Mouse (Mus musculus) ES-Bruce4 (cell line): ENCODE results near the gene Gm11060. TPM values are rescaled to one million over a fixed set of nuclear protein-coding genes. Genes with fewer than 3 reads are reported as not detected.

ENCODE experiments used
- H3K27ac ChIP-seq: 2 replicates; pipeline ENCODE4 v1.5.1; 2012; ENCODE audit warnings: low read length, inconsistent platforms; ENCODE audit not compliant: insufficient read depth
- H3K27me3 ChIP-seq: 2 replicates; pipeline ENCODE4 v1.6.1; 2012; ENCODE audit warnings: mild to moderate bottlenecking, low read length, inconsistent platforms; ENCODE audit not compliant: control insufficient read depth, poor library complexity, insufficient read depth, severe bottlenecking
- H3K36me3 ChIP-seq: 2 replicates; pipeline ENCODE4 v1.6.1; 2012; ENCODE audit warnings: inconsistent platforms, mild to moderate bottlenecking, low read length, moderate library complexity; ENCODE audit not compliant: control insufficient read depth, poor library complexity, insufficient read depth, severe bottlenecking
- H3K4me1 ChIP-seq: one replicate; pipeline ENCODE4 v1.8.1; 2011; ENCODE audit warnings: low read length; ENCODE audit not compliant: control insufficient read depth, insufficient read depth
- H3K4me3 ChIP-seq: 2 replicates; pipeline ENCODE4 v1.5.1; 2011; ENCODE audit warnings: low read depth, mild to moderate bottlenecking, low read length
- H3K9ac ChIP-seq: 2 replicates; pipeline ENCODE4 v1.6.1; 2012; ENCODE audit warnings: low read depth, mild to moderate bottlenecking, inconsistent platforms; ENCODE audit not compliant: poor library complexity, severe bottlenecking
- H3K9me3 ChIP-seq: replicated peaks from 2 replicates; pipeline ENCODE4 v1.6.1; 2012; ENCODE audit warnings: mild to moderate bottlenecking, low read length, inconsistent platforms; ENCODE audit not compliant: control insufficient read depth, poor library complexity, insufficient read depth, severe bottlenecking
- CTCF ChIP-seq: IDR thresholded peaks from one replicate; pipeline ENCODE4 v1.8.1; 2011; ENCODE audit warnings: low read depth, low read length
- EP300 ChIP-seq: IDR thresholded peaks from 2 replicates; pipeline ENCODE4 v1.6.1; 2011; ENCODE audit warnings: low read depth, low read length; ENCODE audit not compliant: insufficient read depth
- POLR2A ChIP-seq: IDR thresholded peaks from one replicate; pipeline ENCODE4 v1.8.1; 2011; ENCODE audit warnings: low read length; ENCODE audit not compliant: insufficient read depth
- polyA plus RNA-seq: library from polyadenylated mRNA; stranded (reverse); fragments of >200 nt; gene quantifications from 2 replicates; pipeline ENCODE4 v1.2.4, GENCODE M21; 2011; ENCODE audit warnings: low read depth; ENCODE audit not compliant: missing spikeins, insufficient read depth, insufficient read length

Gm11060 gene
- polyA plus RNA-seq, 1 experiment = not detected

- Histone ChIP-seq H3K9me3 (no peaks in the 10 kb centered on the region), H3K9ac (no peak overlapping the region), H3K27ac (no peak overlapping the region), H3K27me3 (peaks cover 32% of the 10 kb centered on the region), H3K4me1 (no peaks in the 10 kb centered on the region), H3K4me3 (0 out of 2 replicates have a peak overlapping the region, but pooled peaks have one; percentile 26), H3K36me3 (no peaks in the 10 kb centered on the region)
- no peak for TF ChIP-seq POLR2A
- no peak for TF ChIP-seq EP300
- TF ChIP-seq CTCF = no peak
Measured at GRCm38 (mm10) chr2:105131061-105131810, 39.4 kb downstream of the Gm11060 start.

GRCm38 (mm10) chr2:105131811-105132100 is 39.9 kb downstream of the Gm11060 start:
- TF ChIP-seq POLR2A (no peak), EP300 (no peak), CTCF (no peak)
- Histone ChIP-seq H3K36me3 (no peaks in the 10 kb centered on the region), H3K27ac (no peak overlapping the region), H3K4me1 (no peaks in the 10 kb centered on the region), H3K4me3 (no peak overlapping the region), H3K9me3 (no peaks in the 10 kb centered on the region), H3K27me3 (peaks cover 28% of the 10 kb centered on the region), H3K9ac (no peak overlapping the region)

GRCm38 (mm10) chr2:105132300-105132699 is 40.5 kb downstream of the Gm11060 start:
- no peaks in the 10 kb centered on the region for H3K36me3 ChIP-seq
- H3K9ac ChIP-seq = no peak overlapping the region
- H3K27ac ChIP-seq = no peak overlapping the region
- no peak overlapping the region for H3K4me3 ChIP-seq
- no peaks in the 10 kb centered on the region for H3K4me1 ChIP-seq
- H3K27me3 ChIP-seq = peaks cover 24% of the 10 kb centered on the region
- TF ChIP-seq EP300 (no peak), CTCF (no peak), POLR2A (no peak)
- H3K9me3 ChIP-seq = no peaks in the 10 kb centered on the region

- Histone ChIP-seq H3K27ac (no peak overlapping the region), H3K4me1 (no peaks in the 10 kb centered on the region), H3K36me3 (no peaks in the 10 kb centered on the region), H3K9ac (no peak overlapping the region), H3K27me3 (peaks cover 21% of the 10 kb centered on the region), H3K4me3 (peak overlapping the region; percentile 6; the same call in 1 of the 2 replicates), H3K9me3 (no peaks in the 10 kb centered on the region)
- TF ChIP-seq POLR2A (no peak), CTCF (no peak), EP300 (no peak)
Measured at GRCm38 (mm10) chr2:105132933-105133795, 41.3 kb downstream of the Gm11060 start.

- Histone ChIP-seq H3K4me1 (no peaks in the 10 kb centered on the region), H3K27ac (no peak overlapping the region), H3K36me3 (no peaks in the 10 kb centered on the region), H3K4me3 (no peak overlapping the region), H3K9ac (no peak overlapping the region), H3K9me3 (no peaks in the 10 kb centered on the region), H3K27me3 (peaks cover 11% of the 10 kb centered on the region)
- TF ChIP-seq CTCF = no peak
- no peak for TF ChIP-seq POLR2A
- TF ChIP-seq EP300 = no peak
Measured at GRCm38 (mm10) chr2:105134296-105134695, 42.5 kb downstream of the Gm11060 start.

GRCm38 (mm10) chr2:105139471-105139870 is 47.7 kb downstream of the Gm11060 start:
- Histone ChIP-seq H3K4me3 (no peak overlapping the region), H3K9me3 (no peaks in the 10 kb centered on the region), H3K27ac (no peak overlapping the region), H3K27me3 (no peaks in the 10 kb centered on the region; the same call in 1 of the 2 replicates), H3K36me3 (no peaks in the 10 kb centered on the region), H3K4me1 (no peaks in the 10 kb centered on the region), H3K9ac (no peak overlapping the region)
- no peak for TF ChIP-seq EP300
- no peak for TF ChIP-seq POLR2A
- TF ChIP-seq CTCF = no peak
